Mouse (Mus musculus): ENCODE measurements around the gene Adcy6. TPM values are rescaled to one million over a fixed set of nuclear protein-coding genes. Genes with fewer than 3 reads are reported as not detected.
A peak's percentile ranks its signal among the peaks of the same experiment; 100 is the strongest.
"Not testable (repeated sequence)": the region's sequence is repeated elsewhere in the genome, so short reads cannot be mapped to it uniquely, and the experiment has no call there.

Adcy6 gene
- total RNA-seq, 4 experiments from 2014 or later = 13.4 to 21.4 (median 19.1) TPM

DNA sequence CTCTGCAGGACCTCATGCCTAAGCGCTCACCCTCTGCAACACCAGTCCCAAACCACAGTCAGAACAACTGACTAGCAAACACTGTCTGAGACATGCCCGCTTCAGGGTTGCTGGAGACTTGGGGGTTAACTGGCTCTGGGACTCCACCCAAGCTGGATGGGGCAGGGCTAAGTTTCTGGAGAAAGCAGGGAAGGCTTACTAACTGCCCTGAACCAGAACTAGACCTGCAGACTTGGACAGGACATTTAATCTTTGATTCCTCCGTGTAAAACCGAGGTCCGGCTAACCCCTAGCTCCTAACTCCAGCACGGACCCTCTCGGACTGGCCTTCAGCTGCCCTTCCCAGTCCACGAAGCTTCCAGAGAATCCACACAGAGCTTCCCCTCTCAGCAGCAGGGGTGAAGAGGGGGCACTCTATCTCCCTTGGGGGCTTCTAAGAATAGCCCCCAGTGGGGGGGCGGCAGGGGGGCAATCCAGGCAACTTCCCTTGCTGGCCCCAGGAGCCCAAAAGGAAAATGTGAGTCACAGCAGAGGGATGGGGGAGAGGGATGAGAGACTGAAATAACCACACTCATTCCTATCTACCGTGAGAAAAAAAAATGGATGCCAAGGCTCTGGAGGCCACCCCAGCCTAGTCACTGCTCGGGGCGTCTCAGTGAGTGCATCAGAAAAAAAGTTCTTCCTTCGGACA is 7.5 kb downstream of the Adcy6 start:
- peak in 1 of 2 experiments; percentile 55 for DNase-seq (ENCODE audit: low spot score in 2 of 2)

DNA sequence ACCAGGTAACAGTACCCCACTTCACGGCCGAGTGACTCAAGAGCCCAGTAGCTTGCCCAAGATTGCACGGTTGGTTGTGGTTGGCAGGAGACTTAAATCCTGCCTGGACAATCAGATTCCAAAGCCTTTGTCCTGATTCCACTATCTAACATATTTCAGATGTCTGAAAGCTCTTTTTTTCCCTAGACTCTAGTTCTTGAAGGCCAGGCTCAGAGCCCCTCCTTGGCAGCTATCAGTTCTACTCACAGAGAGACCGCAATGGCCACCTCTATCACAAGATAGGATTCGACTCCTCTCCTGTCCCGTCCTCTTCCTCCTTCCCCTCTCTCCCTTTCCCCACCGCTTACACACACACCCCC is 8.1 kb downstream of the Adcy6 start:
- DNase-seq (ENCODE audit: low spot score in 2 of 2) = no peak

DNA sequence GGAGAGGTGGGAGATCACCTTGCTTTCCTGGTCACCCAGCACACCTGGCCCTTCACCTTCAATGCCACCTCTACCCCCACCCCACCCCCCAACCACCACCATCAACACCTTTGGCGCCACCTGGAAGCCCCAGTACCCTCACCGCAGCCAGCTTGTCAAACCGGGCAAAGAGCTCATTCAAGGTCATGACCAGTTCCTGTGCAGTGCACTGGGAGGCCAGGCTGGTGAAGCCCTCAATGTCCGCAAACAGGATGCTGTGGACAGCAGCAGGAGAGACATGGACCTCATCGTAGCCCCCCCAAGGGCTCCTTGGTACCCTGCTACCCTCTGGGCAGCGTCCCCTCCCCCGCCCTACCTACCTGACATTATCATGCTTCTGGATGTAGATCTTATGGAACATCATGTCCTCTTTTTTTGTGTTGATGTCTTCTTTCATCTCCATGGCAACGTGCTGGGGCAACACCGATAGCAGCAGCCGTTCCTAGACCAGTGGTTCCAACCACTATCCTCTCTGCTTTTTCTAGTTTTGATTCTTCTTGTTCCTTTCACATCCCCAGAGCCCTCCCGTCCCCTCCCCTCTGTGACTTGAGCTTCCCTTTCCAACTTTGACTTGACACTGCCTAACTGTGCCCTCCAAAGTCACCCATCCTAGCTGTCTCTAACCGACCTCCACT is 9.7 kb downstream of the Adcy6 start:
- DNase-seq (ENCODE audit: low spot score in 2 of 2) = no peak

DNA sequence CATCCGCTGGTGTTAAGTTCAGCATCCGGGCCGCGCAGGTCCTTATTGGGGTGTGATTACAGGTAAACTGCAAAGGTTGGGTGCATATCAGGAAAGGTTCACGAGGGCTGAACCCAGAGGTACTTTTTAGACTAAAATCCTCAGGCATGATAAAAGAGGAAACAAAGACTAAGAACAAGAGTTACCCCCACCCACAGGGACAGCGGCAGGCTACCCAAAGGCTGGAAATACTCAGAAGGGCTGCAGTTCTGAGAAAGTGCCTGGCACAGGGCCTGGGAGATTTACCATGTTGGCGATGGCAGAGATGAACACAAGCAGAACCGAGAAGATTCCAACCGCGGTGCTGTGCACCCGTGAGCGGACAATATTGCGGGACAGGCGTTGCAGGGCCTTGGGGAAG is 13.3 kb downstream of the Adcy6 start:
- no peak for DNase-seq (ENCODE audit: low spot score in 2 of 2)

DNA sequence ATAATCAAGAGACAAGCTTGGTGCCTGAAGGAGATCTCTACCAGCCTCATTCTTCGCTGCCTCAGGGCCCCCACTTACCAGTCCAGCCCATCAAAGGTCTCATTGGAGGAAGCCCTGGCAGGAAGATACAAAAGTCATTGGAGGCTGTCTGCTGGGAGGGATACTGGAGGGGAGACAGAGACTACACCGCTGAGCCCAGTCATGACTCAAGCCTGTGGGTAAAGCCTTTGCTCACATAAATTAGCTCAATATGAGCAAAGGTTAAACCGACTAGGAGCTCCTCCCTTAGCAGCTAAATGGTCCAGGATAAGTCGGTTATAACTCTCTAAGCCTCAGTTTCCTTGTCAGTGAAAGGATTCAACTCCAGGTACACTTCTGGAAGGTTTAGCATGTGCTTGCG is 14.8 kb downstream of the Adcy6 start:
- DNase-seq (ENCODE audit: low spot score in 2 of 2) = no peak

DNA sequence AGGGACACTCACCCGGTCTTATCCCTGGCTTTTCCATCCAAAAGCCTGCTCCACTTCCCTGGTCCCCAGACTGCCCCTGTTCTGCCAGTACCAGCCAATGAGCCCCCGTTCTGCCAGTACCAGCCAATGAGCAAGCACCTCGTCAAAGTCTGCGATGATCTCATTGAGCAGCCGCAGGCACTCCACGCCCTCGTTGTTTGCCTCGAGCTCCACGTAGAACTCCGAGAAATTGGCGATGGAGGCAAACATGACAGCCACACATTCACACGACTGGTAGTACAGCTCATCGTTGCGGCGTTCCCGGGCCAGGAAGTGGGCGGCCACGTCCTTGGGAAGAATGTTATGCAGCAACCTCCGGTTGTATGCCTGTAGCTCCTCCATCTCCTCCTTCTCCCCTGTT is 15.7 kb downstream of the Adcy6 start:
- no peak for DNase-seq (ENCODE audit: low spot score in 2 of 2)

DNA sequence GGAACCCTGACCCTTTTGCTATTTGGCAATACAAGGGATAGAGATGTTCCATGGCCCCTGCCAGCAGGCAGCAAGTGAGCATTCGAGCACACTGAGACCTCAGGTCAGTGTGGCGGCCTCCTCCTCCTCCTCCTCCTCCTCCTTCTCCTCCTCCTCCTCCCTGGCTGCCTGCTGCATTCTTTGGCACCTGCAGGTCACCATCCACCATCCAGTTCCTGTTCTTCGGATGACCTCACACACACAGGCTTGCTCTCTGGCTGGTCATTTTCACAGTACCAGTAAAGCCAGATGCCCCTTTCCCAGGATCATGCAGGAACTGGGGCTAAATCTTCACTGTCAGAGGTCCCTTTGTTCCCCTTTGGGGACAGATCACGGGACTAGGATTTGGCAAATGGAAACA is 18.5 kb downstream of the Adcy6 start:
- no peak for DNase-seq (ENCODE audit: low spot score in 2 of 2)

DNA sequence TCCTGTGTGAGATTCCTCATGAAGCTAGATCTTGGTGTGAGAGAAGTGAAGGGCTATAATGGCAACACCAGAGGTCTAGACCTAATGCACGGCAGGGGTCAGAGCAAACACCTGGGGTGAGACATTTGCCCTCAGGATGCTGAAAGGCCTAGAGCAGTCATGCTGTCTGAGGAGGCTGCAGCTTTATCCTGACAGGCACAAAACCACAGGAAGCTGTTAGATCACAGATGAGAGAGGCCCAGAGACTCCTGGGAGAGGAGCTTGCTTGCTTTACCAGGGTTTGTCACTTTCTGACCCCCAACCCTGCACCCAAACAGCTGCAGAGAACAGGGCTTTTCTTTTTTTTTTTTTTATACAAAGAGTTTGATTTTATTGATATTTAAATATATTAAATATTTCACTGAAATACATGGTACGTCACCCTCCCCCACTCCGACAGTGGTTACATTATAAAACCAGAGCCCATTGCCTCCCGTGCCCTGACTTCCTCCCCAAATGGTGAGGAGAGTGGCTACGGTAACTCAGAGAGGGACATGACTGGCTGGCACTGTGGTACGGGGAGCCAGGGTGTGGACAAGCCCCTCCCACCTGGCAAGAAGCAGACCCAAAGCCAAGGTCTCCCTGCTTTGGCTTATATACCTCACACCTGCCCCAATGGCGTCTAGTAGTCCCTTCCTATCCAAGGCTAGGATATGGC is 20.1 kb downstream of the Adcy6 start:
- no peak for DNase-seq (ENCODE audit: low spot score in 2 of 2)

DNA sequence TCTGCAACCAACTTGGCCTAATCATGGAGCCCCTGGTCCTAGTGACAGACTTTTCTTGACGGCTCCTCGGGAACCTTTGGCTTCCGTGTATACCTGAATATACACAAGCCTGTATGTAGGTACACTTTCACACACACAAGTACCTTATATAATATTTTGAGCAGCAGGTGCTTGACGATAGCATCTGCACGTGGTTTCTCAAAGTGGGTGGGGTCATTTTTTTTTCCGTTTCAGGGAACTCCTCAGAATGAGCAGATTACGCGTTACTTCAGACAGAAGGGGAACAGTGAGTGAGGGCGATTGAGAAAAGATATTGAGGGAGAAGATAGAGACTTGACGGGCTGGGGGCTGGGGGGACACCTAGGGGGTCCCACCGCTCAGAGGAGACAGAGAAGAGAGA is 22.1 kb downstream of the Adcy6 start:
- no peak for DNase-seq (ENCODE audit: low spot score in 2 of 2)

DNA sequence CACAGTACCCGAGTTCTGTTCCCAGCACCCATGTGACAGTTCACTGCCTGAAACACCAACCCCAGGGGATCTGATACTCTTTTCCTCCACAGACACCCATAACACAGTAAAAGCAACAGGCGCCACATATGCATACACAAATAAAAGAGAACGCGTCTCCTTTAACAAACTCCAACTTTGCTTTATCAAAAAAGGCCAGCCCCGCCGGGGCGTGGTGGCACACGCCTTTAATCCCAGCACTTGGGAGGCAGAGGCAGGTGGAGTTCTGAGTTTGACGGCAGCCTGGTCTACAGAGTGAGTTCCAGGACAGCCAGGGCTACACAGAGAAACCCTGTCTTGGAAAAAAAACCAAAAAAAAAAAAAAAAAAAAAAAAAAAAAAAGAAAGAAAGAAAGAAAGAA is 23.7 kb downstream of the Adcy6 start:
- DNase-seq (ENCODE audit: low spot score in 2 of 2) = not testable (repeated sequence)

DNA sequence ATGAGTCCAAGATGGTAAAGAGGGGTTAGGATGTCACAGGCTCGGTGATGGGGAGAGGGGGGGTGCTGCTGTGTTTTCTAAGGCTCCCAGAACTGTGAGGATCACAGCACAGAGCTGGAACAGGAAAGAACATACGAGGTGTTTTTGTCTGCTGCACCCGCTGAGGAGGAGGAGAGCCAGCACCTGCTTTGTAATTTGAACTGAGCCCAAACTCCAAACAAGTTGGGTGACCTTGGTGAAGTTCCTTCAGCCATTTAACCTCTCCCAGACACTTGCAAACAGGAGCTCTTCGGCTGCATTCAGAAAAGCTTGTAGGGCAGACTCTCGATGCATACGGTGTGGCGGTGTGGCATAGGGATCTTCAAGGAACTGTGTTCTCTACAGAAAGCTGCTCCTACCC is 24.5 kb downstream of the Adcy6 start:
- DNase-seq (ENCODE audit: low spot score in 2 of 2) = no peak

DNA sequence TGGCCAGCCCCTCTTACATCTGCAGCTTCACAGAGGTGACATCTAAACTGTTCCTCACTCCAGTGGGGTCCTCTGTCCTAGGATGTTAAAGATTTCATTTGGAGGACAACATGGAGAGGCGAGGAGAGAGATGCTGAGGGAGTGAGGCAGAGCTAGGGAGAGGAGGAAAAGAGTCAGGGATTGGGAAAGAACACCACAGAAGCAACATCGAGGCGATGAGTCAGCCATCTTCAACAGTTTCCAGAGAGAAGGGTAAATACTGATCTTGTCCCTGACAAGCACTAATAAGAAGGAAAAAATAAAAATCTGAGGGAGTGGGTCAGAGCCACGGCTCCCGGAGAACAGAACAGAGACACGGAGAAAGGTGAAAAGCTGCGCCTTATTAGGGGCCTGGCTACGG is 26.9 kb downstream of the Adcy6 start:
- DNase-seq (ENCODE audit: low spot score in 2 of 2) = no peak

DNA sequence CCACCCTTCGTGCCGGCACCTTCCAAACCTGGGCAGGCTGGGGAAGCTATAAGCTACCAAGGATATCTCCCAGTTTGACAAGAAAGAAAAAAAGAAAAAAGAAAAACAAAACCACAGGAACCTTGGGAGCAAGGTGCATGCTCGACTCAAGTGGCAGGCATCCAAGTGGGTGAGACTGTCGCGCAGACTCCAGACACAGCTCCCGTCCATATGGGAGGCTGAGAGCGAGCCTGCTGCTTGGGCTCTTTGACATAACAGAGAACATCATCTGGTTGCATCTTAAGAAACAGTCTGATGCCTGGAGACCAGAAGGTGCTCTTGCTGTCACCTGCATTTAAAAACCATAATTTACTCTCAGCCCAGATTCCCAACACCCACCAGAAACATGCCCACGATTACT is 27.5 kb downstream of the Adcy6 start:
- no peak for DNase-seq (ENCODE audit: low spot score in 2 of 2)

DNA sequence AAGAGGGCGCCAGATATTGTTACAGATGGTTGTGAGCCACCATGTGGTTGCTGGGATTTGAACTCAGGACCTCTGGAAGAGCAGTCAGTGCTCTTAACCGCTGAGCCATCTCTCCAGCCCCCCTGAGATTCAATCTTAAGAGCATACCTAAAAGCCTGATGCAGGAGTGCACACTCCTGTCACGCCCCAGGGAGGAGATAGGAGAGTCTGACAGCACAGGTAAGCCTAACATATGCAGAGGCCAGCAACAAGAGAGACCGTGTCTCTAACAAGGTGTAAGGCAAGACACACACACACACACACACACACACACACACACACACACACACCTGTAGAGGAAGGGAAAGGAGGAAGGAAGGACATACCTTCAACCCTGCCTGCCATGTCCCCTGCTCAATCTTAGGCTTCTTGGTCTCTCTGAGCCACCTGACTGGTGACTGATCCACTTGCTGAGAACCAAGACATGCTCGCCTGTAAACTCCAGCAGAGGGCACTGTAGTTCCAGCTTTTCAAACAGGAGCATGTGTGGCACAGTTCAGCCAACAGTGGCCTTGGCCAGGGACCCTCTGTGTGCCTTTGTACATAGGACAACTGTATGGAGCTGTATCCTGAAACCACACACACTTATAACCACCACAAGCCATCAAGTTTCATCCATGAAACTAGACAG is 29.9 kb downstream of the Adcy6 start:
- DNase-seq (ENCODE audit: low spot score in 2 of 2) = peak; percentile 62 to 70

DNA sequence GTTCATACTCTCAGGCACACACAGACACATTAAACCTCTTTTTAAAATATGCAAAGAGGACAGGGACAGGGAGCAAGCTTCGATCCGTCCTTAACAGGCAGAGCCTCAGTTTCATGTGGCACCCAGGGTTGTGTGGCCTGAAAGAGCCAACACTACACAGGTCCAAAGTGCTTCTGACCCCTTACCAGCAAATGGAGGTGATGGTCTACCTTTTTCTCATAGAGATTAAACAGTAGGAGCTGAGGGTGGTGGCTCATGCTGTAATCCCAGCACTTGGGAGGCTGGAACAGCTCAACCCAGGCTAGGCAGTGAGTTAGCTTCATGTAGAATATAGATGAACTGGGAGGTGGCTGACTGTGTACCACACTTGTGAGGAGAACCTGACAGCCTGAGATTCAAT is 30.6 kb downstream of the Adcy6 start:
- no peak for DNase-seq (ENCODE audit: low spot score in 2 of 2)

DNA sequence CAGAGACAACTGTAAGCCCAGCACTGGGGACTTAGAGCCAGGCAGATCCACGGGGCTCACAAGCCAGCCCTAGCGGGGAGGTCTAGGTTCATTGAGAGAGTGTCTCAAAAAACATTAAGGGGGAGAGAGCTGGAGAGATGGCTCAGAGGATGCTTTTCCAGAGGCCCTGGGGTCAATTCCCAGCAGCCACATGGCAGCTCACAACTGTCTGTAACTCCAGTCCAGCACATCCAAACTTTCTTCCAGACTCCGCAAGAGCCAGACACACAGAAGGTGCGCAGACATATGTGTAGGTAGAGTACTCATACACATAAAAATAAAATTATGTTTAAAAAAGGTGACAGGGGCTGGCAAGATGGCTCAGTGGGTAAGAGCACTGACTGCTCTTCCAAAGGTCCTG is 36.6 kb downstream of the Adcy6 start:
- DNase-seq (ENCODE audit: low spot score in 2 of 2) = no peak

DNA sequence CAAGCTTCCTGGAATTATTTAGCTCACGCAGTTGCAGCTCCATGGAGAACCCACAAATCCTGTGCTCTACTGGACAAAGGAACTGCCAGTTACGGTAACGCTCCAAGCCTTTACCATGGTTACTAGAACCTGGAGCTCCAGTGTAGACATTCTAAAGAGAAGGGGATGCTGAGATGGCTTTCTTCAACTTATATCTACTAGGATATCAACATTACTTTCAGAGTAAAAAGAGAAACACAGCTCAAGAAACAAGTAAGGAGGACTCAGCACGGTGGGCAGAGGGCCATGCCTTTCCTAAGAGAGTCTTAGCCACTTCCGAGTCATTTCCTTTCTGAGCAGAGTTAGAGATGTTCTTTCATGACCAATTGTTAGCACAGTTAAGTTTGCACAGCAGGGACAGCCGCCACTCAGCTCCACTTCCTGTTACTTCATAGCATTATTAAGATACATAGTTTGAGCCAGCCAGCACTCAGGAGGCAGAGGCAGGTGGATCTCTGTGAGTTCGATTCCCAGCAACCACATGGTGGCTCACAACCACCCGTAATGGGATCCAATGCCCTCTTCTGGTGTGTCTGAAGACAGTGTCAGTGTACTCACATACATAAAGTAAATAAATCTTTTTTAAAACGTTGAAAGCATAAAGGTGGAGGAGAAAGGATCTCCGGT is 38.9 kb downstream of the Adcy6 start, which contains the start of the genes Ccnt1 and 4930415O20Rik:
Gene Ccnt1 (minus strand): TSS at position 51 of the 666 bp plus-strand sequence.
Gene 4930415O20Rik (plus strand): TSS at position 132 of the 666 bp plus-strand sequence.
- no peak for DNase-seq (ENCODE audit: low spot score in 2 of 2)

DNA sequence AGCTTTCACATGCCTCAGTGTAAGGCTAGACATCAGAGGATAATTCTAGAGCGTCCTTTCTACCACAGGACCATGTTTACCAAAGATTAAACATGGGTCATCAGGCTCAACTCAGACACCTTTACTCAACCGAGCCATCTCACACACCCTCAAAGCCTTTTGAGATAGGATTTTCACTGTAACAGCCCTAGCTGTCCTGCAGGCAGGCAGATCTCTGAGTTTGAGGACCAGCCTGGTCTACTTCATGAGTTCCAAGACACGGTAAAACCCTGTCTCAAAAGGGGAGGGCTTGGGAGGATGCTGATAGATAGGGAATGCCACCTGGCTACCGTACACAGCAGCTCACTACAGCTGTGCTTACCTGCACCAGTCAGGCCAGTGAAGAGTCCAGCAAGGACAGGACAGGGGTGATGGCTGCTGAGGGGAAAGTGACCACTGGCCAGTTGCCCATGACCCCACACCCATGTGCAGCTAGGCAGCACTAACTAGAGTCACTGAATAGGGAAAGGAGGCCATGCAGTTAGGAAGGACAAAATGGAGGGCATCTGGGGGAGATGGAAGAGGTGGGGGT is 40.0 kb downstream of the Adcy6 start:
- no peak for DNase-seq (ENCODE audit: low spot score in 2 of 2)

DNA sequence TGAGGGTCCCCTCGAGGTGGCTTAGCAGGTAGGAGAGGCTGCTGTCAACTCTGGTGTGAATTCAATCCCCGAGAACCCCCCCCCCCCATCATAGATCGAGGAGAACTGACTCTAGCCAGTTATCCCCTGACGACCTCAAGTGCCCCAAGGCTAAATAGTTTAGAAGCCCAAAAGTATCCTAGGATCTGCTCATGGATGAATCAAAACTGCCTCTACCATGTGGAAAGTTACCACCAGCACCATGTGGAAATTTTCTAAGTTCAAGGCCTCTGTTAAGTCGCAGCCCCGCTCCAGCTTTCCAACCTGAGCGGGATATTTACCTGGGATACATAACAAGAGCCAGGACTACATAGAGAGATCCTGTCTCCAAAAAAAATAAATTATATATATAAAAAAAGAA is 40.7 kb downstream of the Adcy6 start:
- no peak for DNase-seq (ENCODE audit: low spot score in 2 of 2)

DNA sequence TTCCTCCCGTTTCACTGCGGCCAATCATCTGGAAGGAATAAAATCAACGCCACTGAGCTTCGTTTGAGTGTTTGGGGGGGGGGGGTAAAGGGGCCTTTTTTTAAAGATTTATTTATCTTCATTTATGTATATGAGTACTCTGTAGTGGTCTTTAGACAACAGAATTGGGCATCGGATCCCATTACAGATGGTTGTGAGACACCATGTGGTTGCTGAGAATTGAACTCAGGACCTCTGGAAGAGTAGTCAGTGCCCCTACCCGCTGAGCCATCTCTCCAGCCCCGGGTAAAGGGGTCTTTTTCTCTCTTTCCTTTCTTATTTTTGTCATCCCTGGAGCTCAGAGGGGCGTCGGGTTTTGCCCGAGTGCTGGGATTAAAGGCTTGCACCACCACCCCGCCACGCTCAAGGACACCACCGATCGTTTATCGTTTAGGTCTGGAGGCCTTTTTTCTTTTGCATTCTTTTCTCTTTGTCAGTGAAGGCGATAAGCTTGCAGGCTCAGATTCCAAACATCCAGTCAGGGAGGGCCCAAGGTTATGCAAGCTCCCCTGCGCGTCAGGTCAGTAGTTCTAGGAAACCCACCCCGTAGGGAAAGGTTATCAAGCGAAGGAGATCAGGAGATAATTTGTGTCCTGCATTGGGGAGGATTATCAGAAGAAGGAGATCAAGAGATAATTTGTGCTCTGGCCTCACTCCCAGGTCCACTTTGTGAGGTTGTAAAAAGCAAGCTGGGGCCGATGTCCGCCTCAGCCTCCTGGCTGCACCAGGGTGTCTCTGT is 41.4 kb downstream of the Adcy6 start:
- DNase-seq (ENCODE audit: low spot score in 2 of 2) = no peak

All from gastrocnemius, adult 8-10 months (tissue).